Mouse (Mus musculus): ENCODE results near the gene Col13a1. TPM values are rescaled to one million over a fixed set of nuclear protein-coding genes. Genes with fewer than 3 reads are reported as not detected.

Col13a1 gene
- total RNA-seq (2021), result 1 to 10 TPM in 1 of 2 experiments, under 1 TPM in 1; 0.77 to 1.3 TPM

DNA sequence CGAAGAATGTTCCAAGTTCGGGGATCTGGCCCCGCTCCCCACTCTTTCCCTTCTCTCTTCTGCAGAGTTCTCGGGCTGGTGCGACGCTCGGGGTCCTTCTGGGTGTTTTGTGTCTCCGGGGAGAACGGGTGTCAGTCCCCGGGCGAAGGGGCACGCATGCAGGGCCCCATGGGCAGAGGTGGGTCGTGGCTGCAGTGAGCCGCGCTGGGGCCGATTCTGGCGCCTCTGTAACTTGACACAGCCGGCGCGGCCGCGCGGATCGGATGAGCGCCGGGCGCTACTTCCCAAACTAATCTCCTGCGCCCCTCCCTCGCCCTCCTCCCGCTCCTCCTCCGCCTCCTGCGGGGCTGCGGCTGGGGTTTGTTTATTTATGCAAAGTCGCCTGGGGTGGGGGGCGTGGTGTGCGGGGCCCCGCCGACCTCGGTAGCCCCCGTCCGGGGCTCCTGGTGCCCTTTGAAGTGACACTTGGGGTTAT lies at the start of gene Col13a1:
Gene Col13a1 (minus strand): TSS at position 243 of the 475 bp plus-strand sequence.
- DNase-seq (ENCODE audit: extremely low spot score in 1 of 2, low spot score in 1 of 2), result no peak

DNA sequence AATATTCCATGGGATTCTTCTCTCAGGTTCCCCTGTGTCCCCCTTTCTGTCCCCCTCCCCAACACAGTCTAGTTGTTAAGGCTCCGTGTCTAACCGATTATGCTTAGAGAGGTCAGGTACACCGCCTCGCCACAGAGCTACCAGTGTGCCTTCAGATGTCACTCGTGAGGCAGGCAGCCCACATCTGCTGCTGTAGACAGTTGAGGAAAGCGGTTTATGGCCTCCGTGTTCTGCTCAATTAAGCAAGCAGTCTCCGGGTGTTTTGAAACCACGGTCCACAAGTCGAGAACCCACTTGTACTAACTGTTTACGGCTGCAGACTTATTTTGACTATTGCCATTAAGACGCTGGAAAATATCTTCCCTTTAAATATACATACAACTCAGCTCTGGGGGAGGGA lies 48.8 kb upstream of the Col13a1 start:
- no peak for DNase-seq (ENCODE audit: extremely low spot score in 1 of 2, low spot score in 1 of 2)

DNA sequence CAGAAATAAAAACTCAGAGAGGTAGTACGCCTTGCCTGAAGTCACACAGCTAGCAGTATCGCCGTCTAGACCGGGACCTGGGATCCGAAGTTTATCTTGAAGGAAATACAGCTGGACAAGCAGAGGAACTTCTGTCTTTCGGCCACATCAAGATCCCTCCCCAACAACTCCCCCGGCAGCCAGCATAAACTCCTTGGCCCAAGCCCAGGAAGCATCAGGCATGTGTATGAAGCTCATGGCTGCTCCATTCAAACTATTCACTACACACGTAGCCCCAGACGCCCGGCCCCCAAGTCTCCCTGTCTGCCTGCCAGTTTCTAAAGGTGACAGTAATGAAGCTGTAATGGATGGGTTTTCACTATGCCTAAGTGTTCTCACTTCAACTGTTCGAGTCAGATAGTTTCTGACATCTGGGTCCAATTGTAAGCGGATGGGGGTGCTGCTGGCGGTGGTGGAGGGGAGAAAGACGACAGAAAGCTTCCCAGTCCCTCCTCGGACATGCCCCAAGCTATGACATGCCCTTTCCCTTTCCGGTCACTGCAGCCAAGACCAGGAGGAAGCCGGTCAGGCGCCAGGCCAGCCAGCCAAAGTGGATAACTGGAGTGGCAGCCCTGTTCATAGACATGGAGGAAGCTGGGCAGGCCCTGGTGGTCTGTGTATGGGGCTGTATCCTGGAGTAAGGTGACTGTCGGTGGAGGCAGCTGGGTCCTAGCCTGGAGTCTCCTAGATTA lies 45.1 kb upstream of the Col13a1 start:
- no peak for DNase-seq (ENCODE audit: extremely low spot score in 1 of 2, low spot score in 1 of 2)

GRCm38 (mm10) chr10:62020068-62020620 lies 41.2 kb upstream of the Col13a1 start:
- DNase-seq (ENCODE audit: extremely low spot score in 1 of 2, low spot score in 1 of 2), result no peak

DNA sequence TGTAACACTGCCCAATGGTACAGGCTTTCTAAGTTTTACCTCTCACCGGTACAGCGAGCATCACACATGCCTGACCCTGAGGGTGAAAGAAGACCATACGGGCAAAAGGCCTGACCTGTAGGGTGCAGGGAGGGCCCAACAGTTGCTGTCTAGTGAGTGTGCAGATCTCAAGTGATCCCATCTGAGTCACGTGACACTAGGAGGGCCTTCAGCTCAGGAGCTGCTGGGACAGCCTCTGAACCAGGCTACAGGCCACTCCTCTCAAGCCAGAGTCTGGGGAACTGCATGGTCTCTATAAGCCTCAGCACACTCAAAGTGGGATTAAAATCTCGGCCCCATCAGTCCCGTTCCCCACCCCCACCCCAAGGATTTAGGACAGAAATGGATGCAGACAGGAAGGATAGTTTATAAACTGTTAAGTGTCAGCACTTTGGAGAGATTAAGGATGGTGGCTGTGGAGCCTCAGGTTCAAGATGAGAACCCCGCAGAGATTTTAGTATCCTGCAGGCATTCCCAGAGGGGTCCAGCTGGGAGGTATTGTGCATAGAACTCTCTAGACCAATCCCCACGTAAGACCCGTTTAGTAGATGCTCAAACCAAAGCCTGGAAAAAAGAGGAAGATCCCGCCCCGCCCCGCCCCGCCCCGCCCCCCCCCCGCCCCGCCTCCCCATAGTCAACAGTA lies 40.6 kb upstream of the Col13a1 start:
- no peak for DNase-seq (ENCODE audit: extremely low spot score in 1 of 2, low spot score in 1 of 2)

- no peak for DNase-seq (ENCODE audit: extremely low spot score in 1 of 2, low spot score in 1 of 2)
Observed at GRCm38 (mm10) chr10:62016947-62017346, 38.0 kb upstream of the Col13a1 start.

GRCm38 (mm10) chr10:62013190-62013589 lies 34.3 kb upstream of the Col13a1 start:
- DNase-seq (ENCODE audit: extremely low spot score in 1 of 2, low spot score in 1 of 2), result no peak

GRCm38 (mm10) chr10:62012371-62012770 lies 33.5 kb upstream of the Col13a1 start:
- no peak for DNase-seq (ENCODE audit: extremely low spot score in 1 of 2, low spot score in 1 of 2)

DNA sequence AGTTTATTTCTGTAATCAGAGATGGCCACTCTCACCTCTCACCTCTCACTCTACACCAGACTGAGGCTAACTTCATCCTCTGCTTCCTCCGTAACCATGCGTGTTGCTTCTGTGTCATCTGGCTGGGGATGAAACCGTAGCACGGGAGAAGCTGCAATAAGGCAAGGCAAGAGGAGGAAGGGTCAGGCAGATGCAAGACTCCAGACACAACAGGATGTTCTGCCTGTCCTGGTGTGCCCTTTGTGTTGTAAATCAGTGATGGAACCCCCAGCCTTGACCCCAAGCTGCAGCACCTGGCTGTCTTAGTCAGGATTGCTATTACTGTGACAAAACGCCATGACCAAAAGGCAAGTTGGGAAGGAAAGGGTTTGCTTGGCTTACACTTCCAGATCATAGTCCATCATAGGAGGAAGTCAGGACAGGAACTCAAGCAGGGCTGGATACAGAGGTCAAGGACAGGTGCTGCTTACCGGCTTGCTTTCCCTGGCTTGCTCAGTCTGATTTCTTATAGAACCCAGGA lies 31.1 kb upstream of the Col13a1 start:
- DNase-seq (ENCODE audit: extremely low spot score in 1 of 2, low spot score in 1 of 2), result no peak

GRCm38 (mm10) chr10:62007958-62008357 lies 29.1 kb upstream of the Col13a1 start:
- no peak for DNase-seq (ENCODE audit: extremely low spot score in 1 of 2, low spot score in 1 of 2)

DNA sequence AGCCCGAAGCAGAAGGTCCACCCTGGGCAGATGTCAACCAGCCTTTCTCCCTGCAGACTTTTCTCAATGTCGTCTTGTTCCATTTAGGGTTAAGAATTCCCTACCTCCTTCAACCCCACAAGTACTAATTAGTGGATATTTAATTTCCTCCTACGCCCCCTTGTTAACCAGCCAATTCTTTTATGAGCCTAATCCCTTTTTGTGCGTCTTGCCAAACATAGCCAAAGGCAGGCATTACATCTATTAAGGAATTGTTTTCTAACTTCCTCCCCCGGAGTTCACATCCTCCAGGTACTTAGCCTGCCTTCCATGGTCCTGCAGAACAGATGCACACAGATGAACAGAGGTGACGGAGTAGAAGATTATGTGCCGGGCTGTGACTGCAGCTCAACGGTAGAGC lies 27.5 kb upstream of the Col13a1 start:
- DNase-seq (ENCODE audit: extremely low spot score in 1 of 2, low spot score in 1 of 2), result no peak

GRCm38 (mm10) chr10:62000216-62000615 lies 21.3 kb upstream of the Col13a1 start:
- DNase-seq (ENCODE audit: extremely low spot score in 1 of 2, low spot score in 1 of 2), result no peak

GRCm38 (mm10) chr10:61999766-62000165 lies 20.9 kb upstream of the Col13a1 start:
- no peak for DNase-seq (ENCODE audit: extremely low spot score in 1 of 2, low spot score in 1 of 2)

DNA sequence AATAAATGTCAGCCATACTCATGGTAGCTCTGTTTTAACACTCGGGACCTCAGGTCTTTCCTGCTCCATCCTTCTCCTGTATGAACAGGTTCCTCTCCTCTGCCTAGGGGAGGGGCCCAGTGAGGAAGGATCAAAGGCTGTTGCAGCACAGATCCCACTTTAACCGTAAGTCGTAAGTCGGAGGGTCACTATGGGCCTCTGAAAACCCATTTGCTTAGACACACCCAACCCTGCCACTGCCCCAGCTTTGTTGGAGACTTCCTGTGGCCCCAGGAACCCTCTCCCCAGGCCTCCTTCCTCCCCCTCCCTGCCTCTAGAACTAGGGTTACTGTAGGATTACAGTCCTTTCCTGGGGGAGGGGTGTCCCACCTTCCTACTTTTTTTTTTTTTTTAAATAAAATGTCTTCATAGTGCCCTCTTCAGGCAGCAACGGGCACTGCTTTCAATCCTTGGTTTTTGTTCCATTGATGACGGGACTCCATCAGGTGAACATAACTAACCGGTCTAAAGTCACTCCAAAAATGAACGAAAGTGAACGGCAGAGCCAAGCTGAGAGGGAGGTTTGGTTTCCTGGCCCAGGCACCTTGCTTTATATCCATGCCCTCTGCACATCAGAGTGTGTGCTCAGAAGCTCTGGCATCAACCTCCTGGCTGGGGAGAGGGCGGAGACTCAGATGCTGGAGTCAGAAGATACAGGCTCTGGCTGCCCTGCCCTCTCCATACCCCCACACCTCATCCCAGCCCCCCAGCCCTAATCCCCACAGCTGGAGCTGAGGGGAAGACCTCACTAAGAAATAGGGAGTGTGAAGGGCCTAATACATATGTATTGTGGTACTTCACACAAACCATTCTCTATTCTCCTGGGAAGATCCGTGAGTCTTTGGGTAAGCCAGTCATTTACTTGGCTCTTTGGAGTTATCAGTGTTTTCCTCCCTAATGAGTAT lies 12.8 kb upstream of the Col13a1 start:
- peak in 1 of 2 experiments; percentile 8 for DNase-seq (ENCODE audit: extremely low spot score in 1 of 2, low spot score in 1 of 2)

- DNase-seq (ENCODE audit: extremely low spot score in 1 of 2, low spot score in 1 of 2), result peak; percentile 94 to 99
Observed at GRCm38 (mm10) chr10:61980424-61980823, 1.5 kb upstream of the Col13a1 start.

DNA sequence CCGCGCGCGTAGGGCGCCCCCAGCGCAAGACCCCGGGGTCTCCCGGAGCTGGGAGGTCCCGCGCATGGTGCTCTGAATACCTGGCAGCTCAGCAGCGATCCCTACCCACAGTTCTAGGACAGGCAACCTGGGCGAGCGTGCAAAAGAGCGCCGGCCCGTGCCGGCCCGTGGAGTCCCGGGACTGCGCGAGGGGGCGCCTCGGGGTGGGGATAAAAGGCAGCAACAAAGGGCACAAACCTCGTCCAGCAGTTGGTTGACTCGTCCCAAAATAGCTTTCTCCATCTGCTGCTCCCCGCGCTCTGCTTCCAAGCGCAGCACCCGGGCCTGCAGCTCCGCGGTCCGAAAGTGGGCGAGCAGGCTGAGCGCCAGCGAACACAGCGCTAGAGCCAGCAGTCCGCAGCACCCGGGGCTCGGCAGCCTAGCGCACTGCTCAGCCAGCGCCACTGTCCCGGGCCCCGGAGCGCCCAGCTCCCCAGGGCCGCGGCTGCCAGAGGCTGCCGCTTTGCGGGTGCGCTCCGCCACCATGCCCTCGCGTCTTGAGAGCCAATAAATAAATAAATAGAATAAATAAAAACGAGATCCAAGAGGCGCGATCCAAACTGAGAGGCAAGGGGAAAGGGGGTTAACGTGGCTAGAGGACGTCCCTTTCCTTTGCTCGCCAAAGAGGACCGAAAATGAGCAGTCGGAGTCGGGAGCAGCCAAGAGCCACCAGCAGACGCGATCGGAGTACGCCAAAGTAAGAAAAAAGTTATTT lies 619 bp downstream of the Col13a1 start:
- peak; percentile 22 to 27 for DNase-seq (ENCODE audit: extremely low spot score in 1 of 2, low spot score in 1 of 2)

- DNase-seq (ENCODE audit: extremely low spot score in 1 of 2, low spot score in 1 of 2), result no peak
Observed at GRCm38 (mm10) chr10:61977392-61978096, 1.4 kb downstream of the Col13a1 start.

DNA sequence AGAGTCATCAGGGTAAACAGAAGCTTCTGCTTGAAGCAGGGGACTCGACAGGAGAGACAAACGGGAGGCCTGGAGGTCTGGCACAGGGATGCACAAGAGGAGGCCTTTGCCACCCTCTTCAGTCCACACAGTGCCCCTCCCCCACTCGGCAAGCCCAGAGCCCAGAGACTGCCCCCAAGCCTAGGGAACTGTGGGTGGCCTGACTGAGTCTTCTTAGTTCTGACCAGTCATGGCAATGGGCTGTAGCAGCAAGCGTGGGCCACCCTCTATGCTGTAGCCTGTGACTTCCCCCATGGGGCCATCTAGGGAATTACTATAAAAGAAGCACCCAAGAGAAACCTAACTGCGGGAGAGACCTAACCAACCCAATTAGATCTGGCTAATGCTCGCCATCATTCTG lies 1.9 kb downstream of the Col13a1 start:
- DNase-seq (ENCODE audit: extremely low spot score in 1 of 2, low spot score in 1 of 2), result no peak

DNA sequence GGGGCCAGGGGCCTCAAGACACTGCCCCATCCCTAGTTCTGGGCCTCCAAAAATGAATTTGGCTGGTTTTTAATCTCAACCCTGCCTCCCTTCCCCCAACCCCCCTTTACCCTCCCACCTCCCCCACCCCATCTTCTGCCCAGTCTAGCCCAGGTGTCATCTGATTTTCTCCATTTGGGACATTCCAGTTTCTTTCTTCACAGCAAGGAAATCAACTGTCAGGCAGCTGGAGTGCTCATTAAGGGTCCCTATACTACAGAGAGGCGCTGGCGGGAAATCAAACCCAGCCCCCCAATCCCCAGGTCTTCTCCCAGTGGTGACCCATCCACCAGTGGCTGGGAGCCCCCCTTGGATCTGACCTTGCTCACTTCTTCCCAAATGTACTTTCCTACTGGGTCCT lies 4.3 kb downstream of the Col13a1 start:
- no peak for DNase-seq (ENCODE audit: extremely low spot score in 1 of 2, low spot score in 1 of 2)

Measured in layer of hippocampus, postnatal 25 days (tissue).